Mouse (Mus musculus): ENCODE measurements around the gene Map7. TPM values are rescaled to one million over a fixed set of nuclear protein-coding genes. Genes with fewer than 3 reads are reported as not detected.

The Map7 gene
- polyA plus RNA-seq, 1 experiment = 23.3 TPM

DNA sequence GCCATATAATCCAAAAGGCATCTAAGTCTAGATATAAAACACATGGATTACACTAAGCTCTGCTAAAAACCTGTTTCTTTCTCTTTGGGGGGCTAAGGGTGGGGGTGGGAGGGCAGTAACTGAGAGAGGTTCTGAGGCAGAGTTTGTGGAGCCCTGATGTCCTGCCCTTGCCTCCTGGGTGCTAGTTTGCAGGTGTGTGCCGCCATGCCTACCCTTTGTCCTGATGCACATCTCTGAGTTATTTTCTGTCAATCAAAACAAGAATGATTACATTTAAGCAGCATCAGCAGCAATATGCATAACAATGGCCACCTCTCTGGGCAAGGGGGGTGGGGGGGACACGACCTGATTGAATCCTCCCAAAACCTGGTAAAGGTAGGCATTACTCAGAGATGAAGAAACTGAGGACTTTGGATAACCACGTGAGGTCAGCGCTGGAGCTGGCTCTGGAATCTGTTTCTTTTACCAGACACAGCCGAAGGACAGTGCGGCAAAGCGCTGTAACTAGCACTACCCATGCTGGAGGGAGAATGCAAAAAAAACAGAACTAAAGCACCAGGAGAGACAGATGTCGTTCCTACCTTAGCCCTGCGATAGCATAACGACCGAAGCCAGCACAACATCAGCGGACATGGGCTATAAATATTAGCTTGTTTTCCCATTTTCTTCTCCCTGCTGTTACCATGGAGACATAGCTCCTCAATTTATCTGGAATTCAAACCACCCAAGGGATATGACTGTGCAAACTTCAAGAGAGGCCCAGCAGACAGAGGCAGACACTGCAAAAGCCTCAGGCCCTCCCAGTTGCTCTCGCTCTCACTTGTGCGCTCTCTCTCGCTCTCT is 137.9 kb downstream of the Map7 start:
- no peak for DNase-seq (ENCODE audit: low read depth)

- no peak for DNase-seq (ENCODE audit: low read depth)
Measured at GRCm38 (mm10) chr10:20287369-20287768, 139.1 kb downstream of the Map7 start.

GRCm38 (mm10) chr10:20290467-20290883 is 142.2 kb downstream of the Map7 start:
- DNase-seq (ENCODE audit: low read depth) = no peak

- no peak for DNase-seq (ENCODE audit: low read depth)
Measured at GRCm38 (mm10) chr10:20295961-20296360, 147.7 kb downstream of the Map7 start.

DNA sequence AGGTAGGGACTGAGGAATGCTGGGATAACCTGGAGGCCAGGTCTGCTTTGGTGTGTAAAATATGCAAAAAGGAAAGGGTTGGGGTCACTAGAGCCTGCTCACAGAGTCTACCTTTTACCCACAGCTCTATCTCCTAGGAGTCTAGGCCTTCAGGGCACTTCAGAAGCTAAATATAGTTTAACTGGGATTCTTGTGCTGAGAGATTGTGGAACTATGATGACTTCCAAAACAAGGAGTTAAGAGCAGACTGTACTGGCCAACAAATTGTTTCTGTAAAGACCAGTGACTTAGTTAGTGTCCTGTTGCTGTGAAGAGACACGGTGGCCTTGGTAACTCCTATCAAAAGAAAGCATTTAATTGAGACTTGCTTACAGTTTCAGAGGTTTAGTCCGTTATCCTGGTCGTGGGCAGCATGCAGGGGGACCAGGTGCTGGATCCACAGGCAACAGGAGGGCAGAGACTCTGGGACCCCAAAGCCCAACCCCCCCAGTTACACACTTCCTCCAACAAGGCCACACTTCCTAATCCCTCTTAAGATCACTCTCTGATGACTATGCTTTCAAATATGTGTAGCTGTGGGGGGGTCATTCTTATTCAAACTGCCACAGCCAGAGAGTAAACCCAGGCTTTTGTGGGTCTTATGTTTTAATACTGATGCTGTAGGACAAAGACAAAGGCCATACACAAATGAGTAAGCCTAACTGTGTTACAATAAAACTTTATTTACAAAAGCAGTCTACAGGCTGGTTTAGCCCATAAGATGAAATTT is 150.1 kb downstream of the Map7 start:
- DNase-seq (ENCODE audit: low read depth) = no peak

DNA sequence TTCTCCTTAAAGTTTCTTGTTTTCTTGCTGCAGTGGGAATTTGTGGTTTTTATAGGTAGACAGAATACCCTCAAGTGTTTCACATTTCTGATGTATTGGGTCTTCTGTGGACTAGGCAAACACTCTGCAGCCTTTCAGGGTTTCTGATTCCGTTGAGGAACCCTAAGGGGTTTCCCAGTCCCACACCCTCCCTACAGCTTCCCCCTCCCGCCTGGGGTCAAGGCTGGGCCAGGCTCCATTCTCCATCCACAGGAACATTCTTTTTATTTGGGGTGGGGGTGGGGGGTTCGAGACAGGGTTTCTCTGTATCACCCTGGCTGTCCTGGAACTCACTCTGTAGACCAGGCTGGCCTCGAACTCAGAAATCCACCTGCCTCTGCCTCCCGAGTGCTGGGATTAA is 150.8 kb downstream of the Map7 start:
- no peak for DNase-seq (ENCODE audit: low read depth)

DNA sequence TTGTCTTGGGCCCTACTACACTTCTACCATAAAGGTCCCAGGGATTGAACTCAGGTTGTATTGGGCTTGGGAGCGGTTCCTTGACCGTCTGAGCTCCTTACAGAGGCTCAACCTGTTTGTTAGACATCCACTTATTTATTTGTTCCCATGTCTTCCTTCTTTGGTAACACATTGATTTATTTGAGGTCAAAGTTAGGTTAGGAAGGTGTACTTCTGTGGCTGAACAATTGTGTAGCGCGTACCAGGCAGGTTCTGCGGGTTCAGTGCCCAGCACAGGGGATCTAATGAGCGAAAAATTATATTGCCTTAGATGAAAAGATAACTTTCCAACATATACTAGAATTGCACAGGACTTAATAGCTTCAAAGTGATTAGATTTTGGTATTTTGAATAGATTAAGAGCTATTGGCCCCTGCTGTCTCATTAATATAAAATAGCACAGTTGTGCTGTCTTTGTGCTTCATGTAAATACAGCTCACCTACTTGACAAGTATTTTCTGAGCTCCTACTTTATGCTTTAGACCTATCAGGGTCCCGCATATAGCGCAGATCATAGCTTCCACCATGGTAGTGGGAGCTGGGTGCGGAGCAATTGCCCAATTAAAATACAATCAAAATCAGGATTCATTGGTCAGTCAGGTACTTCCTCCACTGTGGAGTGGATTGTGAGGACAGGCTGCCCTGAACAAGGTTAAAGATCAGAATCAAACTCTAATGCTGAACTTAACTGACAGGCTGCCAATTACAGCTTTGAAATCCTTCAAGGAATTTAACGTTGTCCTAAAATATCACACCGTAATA is 162.9 kb downstream of the Map7 start:
- DNase-seq (ENCODE audit: low read depth) = no peak

- DNase-seq (ENCODE audit: low read depth) = no peak
Measured at GRCm38 (mm10) chr10:20311918-20312735, 163.9 kb downstream of the Map7 start, which contains the start of gene Bclaf1. Bclaf1 (plus strand) TSS chr10:20312469.

DNA sequence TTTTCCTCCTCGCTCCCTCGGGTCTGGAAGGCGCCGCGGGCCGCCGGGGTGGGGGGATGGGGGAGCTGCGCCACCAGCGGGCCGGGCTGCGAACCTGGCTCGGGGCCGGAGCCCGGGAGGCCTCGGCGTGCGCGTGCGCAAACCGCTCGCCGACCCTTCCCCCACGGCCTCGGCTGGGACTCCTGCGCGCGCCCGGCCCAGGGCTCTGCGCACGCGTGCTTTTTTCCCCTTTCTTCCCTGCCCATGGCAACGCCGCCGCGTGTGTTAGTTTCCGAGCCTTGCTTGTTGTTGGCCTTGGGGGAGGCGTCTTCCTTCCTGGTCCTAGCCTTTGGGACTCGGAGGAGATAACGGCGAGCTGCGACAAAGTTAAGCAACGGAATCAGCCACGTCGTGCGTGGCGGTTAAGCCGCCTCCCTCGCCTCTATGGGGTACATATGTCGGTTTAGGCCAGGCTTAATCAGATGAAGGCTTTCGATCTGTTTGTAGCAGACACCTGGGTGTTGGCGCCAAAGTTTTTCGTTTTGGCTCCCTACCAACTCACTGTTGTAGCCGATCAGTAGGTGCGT is 164.5 kb downstream of the Map7 start:
- no peak for DNase-seq (ENCODE audit: low read depth)

DNA sequence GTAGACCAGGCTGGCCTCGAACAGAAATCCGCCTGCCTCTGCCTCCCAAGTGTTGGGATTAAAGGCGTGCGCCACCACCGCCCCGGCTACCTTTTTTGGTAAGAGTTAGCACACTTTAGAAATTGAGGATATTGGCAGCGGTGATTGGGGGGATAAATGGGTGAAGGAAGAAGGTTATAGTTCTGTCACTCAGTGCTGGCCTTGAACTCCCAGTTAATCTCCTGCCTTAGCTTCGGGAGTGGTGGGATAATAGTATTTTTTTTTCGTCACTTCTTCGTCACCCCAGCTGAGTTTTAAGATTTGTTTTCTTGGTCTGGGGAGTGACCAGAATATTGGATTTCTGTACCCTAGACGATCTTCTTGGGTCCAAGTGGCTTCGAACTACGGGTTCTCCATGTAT is 165.2 kb downstream of the Map7 start:
- no peak for DNase-seq (ENCODE audit: low read depth)

DNA sequence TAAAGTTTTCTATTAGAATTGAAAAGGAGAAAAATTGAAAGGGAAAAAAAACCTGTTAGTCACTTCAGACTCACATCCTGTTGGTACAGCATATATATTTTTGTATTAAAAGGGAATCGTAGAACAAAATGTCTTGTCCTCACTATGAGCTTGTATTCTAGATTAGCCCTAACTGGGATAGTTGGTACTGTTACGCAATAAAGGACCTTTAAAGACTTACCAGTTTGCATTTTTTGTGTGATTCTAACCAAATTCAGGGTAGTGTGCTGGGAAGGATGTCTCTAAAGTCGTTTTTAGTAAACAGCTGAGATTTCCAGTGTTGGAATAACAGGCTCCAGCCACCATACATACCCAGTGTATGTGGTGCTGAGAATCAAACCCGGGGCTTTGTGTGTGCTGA is 165.7 kb downstream of the Map7 start:
- DNase-seq (ENCODE audit: low read depth) = no peak

GRCm38 (mm10) chr10:20314797-20315196 is 166.5 kb downstream of the Map7 start:
- no peak for DNase-seq (ENCODE audit: low read depth)

GRCm38 (mm10) chr10:20317466-20317865 is 169.2 kb downstream of the Map7 start:
- no peak for DNase-seq (ENCODE audit: low read depth)

- DNase-seq (ENCODE audit: low read depth) = no peak
Measured at GRCm38 (mm10) chr10:20326226-20326625, 178.0 kb downstream of the Map7 start.

Other genes starting within 250 kb of the Map7 start
- 35.3 and 42.9 TPM in 2 replicates for gene Pex7, start 240.8 kb upstream of the Map7 start, polyA plus RNA-seq (2012; rRNA removed)
- gene Map3k5, start 214.0 kb upstream of the Map7 start, polyA plus RNA-seq (2012; rRNA removed) = 8.5 and 9.3 TPM in 2 replicates
- 22.3 and 26.9 TPM in 2 replicates for gene Bclaf1, start 164.0 kb downstream of the Map7 start, polyA plus RNA-seq (2012; rRNA removed)
- 0.39 and 0.47 TPM in 2 replicates for gene Mtfr2, start 199.3 kb downstream of the Map7 start, polyA plus RNA-seq (2012; rRNA removed)